Mouse (Mus musculus): ENCODE data around the gene Rapgef4.

DNA sequence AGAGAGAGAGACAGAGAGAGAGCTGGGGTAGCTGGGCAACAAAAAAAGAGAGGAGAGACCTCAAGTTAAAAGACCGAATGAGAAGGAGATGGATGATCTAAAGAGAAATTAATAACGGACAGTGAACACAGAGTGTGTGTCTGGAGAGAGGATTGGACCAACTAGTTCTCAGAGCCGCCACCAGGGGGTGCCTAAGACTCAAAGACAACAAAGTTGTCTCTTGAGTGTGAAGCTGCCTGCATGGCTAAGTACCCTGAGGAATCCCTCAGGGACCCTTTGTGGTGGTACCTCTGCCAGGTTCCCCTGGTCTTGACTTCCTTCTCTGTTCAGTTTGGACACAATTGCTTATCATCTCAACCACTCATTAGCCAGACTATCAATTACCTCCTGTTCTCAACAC lies 115.3 kb downstream of the Rapgef4 start:
- TF ChIP-seq CTCF (IDR thresholded peaks at IDR 0.05; ENCODE audit: control insufficient read depth, insufficient read depth, insufficient replicate concordance, low read depth, low read length) (no peak), POLR2A (IDR thresholded peaks at IDR 0.05; ENCODE audit: control insufficient read depth, low read depth, low read length) (no peak)
